In genomic region chr4:68953131-68953551, GRCm38 (mm10) we compare ENCODE assay signal across 9 mouse cellular contexts. TPM values are rescaled to one million over a fixed set of nuclear protein-coding genes. Genes with fewer than 3 reads are reported as not detected.
DNase-seq lines count a peak whose midpoint lies in the region; ATAC-seq lines count a peak whose summit lies in the region.
"Had no signal": no experiment of that assay in that cellular context is flagged by ENCODE, and none has a peak within 500 bp of the region (broad histone marks: within the 10 kb centered on the region; RNA-seq: fewer than 3 reads in every experiment).

No protein-coding gene starts in this region.

- peak; percentile 40; the same call in 1 of the 2 replicates for ATAC-seq in lung, embryonic 16.5 days (ENCODE audit: low read depth)
- no peak for ATAC-seq in embryonic facial prominence, embryonic 11.5 days (replicated peaks; ENCODE audit: insufficient number of reproducible peaks, low FRiP score, low TSS enrichment, low read depth)
- 0 out of 2 replicates have a peak, but pooled peaks have one; percentile 17 for ATAC-seq in hindbrain, embryonic 16.5 days
- 0 out of 2 replicates have a peak, but pooled peaks have one; percentile 0 for ATAC-seq in neural tube, embryonic 14.5 days (ENCODE audit: low read depth)
- ATAC-seq in activated CD4-positive, CD25-positive, alpha-beta regulatory T cell, adult 4 months, result no peak

- no peak for DNase-seq in lung, postnatal 4 days
- no peak for DNase-seq in embryonic facial prominence, embryonic 11.5 days (ENCODE audit: low spot score)
- no peak for DNase-seq in urinary bladder, postnatal 10 days (ENCODE audit: low spot score)
- no peak for DNase-seq in thymus, postnatal 36 days
- DNase-seq: gastrocnemius, postnatal 10 days had no signal

- no peaks in the 10 kb centered on the region for H3K36me3 ChIP-seq in lung, embryonic 16.5 days (ENCODE audit: control insufficient read depth, insufficient read depth, low read length)
- H3K36me3 ChIP-seq in embryonic facial prominence, embryonic 11.5 days (replicated peaks; ENCODE audit: control insufficient read depth, insufficient read depth, low read depth, low read length), result no peaks in the 10 kb centered on the region
- no peaks in the 10 kb centered on the region for H3K36me3 ChIP-seq in hindbrain, embryonic 16.5 days (ENCODE audit: control insufficient read depth, insufficient read depth, low read length)
- H3K36me3 ChIP-seq in neural tube, embryonic 14.5 days (ENCODE audit: control insufficient read depth, insufficient read depth, low read length), result no peaks in the 10 kb centered on the region

- peaks cover 7% of the 10 kb centered on the region for H3K27me3 ChIP-seq in lung, embryonic 16.5 days (ENCODE audit: control insufficient read depth, insufficient read depth, low read depth, low read length)
- peaks cover 2% of the 10 kb centered on the region; the same call in 1 of the 2 replicates for H3K27me3 ChIP-seq in embryonic facial prominence, embryonic 11.5 days (ENCODE audit: control insufficient read depth, insufficient read depth, low read length)
- H3K27me3 ChIP-seq in hindbrain, embryonic 16.5 days (replicated peaks; ENCODE audit: control insufficient read depth, insufficient read depth, low read length), result no peaks in the 10 kb centered on the region
- H3K27me3 ChIP-seq in neural tube, embryonic 14.5 days (ENCODE audit: control insufficient read depth, insufficient read depth, low read length), result no peaks in the 10 kb centered on the region

- H3K9ac ChIP-seq in lung, embryonic 16.5 days (ENCODE audit: low read length), result peak overlapping the region; percentile 64
- no peak overlapping the region for H3K9ac ChIP-seq in embryonic facial prominence, embryonic 11.5 days (replicated peaks; ENCODE audit: low read length)
- H3K9ac ChIP-seq in hindbrain, embryonic 16.5 days (ENCODE audit: low read depth, low read length), result peak overlapping the region; percentile 77
- peak overlapping the region; percentile 68 for H3K9ac ChIP-seq in neural tube, embryonic 14.5 days (replicated peaks; ENCODE audit: low read depth, low read length)

- H3K9me3 ChIP-seq in lung, embryonic 16.5 days (ENCODE audit: control insufficient read depth, low read length), result no peaks in the 10 kb centered on the region
- no peaks in the 10 kb centered on the region for H3K9me3 ChIP-seq in embryonic facial prominence, embryonic 11.5 days (replicated peaks; ENCODE audit: control insufficient read depth, low read length)
- no peaks in the 10 kb centered on the region for H3K9me3 ChIP-seq in hindbrain, embryonic 16.5 days (ENCODE audit: control insufficient read depth, low read length)
- no peaks in the 10 kb centered on the region for H3K9me3 ChIP-seq in neural tube, embryonic 14.5 days (ENCODE audit: control insufficient read depth, low read length)

- WGBS in lung, embryonic 16.5 days, result 10% methylated on average over 8 of the region's 8 CpGs
- 13% methylated on average over 8 of the region's 8 CpGs for WGBS in embryonic facial prominence, embryonic 11.5 days
- WGBS in hindbrain, embryonic 16.5 days, result 9% methylated on average over 8 of the region's 8 CpGs
- 8% methylated on average over 8 of the region's 8 CpGs for WGBS in neural tube, embryonic 14.5 days

- H3K4me2 ChIP-seq in lung, embryonic 16.5 days (ENCODE audit: low read depth, low read length), result peak overlapping the region; percentile 70
- peak overlapping the region; percentile 90; the same call in 1 of the 2 replicates for H3K4me2 ChIP-seq in embryonic facial prominence, embryonic 11.5 days (ENCODE audit: low read depth, low read length)
- peak overlapping the region; percentile 70 for H3K4me2 ChIP-seq in hindbrain, embryonic 16.5 days (ENCODE audit: low read length)
- H3K4me2 ChIP-seq in neural tube, embryonic 14.5 days (ENCODE audit: low read depth, low read length), result peak overlapping the region; percentile 62

- 0 out of 2 replicates have a peak overlapping the region, but pooled peaks have one; percentile 13 for H3K27ac ChIP-seq in lung, embryonic 16.5 days (ENCODE audit: low read length)
- no peak overlapping the region for H3K27ac ChIP-seq in embryonic facial prominence, embryonic 11.5 days (replicated peaks; ENCODE audit: low read depth, low read length)
- peak overlapping the region; percentile 79 for H3K27ac ChIP-seq in hindbrain, embryonic 16.5 days (ENCODE audit: low read depth, low read length)
- no peak overlapping the region for H3K27ac ChIP-seq in neural tube, embryonic 14.5 days (ENCODE audit: low read depth, low read length)

- H3K4me3 ChIP-seq in lung, embryonic 16.5 days (ENCODE audit: low read length), result peak overlapping the region; percentile 63
- H3K4me3 ChIP-seq in embryonic facial prominence, embryonic 11.5 days (ENCODE audit: low read depth, low read length), result peak overlapping the region; percentile 48; the same call in 1 of the 2 replicates
- H3K4me3 ChIP-seq in hindbrain, embryonic 16.5 days (ENCODE audit: low read length), result peak overlapping the region; percentile 60
- peak overlapping the region; percentile 44 for H3K4me3 ChIP-seq in neural tube, embryonic 14.5 days (ENCODE audit: low read depth, low read length)

- no peaks in the 10 kb centered on the region; the same call in 1 of the 2 replicates for H3K4me1 ChIP-seq in lung, embryonic 16.5 days (replicated peaks; ENCODE audit: control insufficient read depth, insufficient read depth, low read length)
- H3K4me1 ChIP-seq in embryonic facial prominence, embryonic 11.5 days (ENCODE audit: control insufficient read depth, insufficient read depth, low read length), result no peaks in the 10 kb centered on the region
- peaks cover 5% of the 10 kb centered on the region for H3K4me1 ChIP-seq in hindbrain, embryonic 16.5 days (ENCODE audit: control insufficient read depth, insufficient read depth, low read depth, low read length)
- 0 out of 2 replicates have a peak, but pooled peaks cover 4% of the 10 kb centered on the region for H3K4me1 ChIP-seq in neural tube, embryonic 14.5 days (ENCODE audit: control insufficient read depth, insufficient read depth, low read length)

RNA-seq across cellular contexts. Expression of gene Brinp1, which starts 1.1 kb away (rescaled TPM):
- polyA plus RNA-seq in lung, embryonic 16.5 days (2015; fragmentation: Nextera tagmentation; extraction: Ambion mirVana), result 18.2 and 19.2 TPM in 2 replicates
- 6.5 and 7.4 TPM in 2 replicates for polyA plus RNA-seq in embryonic facial prominence, embryonic 11.5 days (2014; fragmentation: Nextera tagmentation; extraction: Ambion mirVana)
- polyA plus RNA-seq in hindbrain, embryonic 16.5 days (2015; fragmentation: Nextera tagmentation; extraction: Ambion mirVana), result 86.3 and 92.0 TPM in 2 replicates
- 86.2 and 101 TPM in 2 replicates for polyA plus RNA-seq in neural tube, embryonic 14.5 days (2014; fragmentation: Nextera tagmentation; extraction: Ambion mirVana)
- polyA plus RNA-seq in activated CD4-positive, CD25-positive, alpha-beta regulatory T cell, adult 4 months (2017; shearing (Covaris generic)), result not detected

Comparison
In these comparisons a context has a peak if more than half of its experiments do, and no peak if none do; other contexts are left out.
1. ATAC-seq: peak in lung, embryonic 16.5 days (single experiment), hindbrain, embryonic 16.5 days (single experiment) and neural tube, embryonic 14.5 days (single experiment); none in embryonic facial prominence, embryonic 11.5 days (single experiment) and activated CD4-positive, CD25-positive, alpha-beta regulatory T cell, adult 4 months (single experiment).
2. H3K27ac ChIP-seq: peak in lung, embryonic 16.5 days (single experiment) and hindbrain, embryonic 16.5 days (single experiment); none in embryonic facial prominence, embryonic 11.5 days (single experiment) and neural tube, embryonic 14.5 days (single experiment).
3. Peak in every context shown above with its lines, with median percentiles within 50 percentile points of each other: H3K4me2 ChIP-seq and H3K4me3 ChIP-seq.